Mouse (Mus musculus) kidney, embryonic 14.5 days (tissue): ENCODE measurements around the gene Plgrkt. TPM values are rescaled to one million over a fixed set of nuclear protein-coding genes. Genes with fewer than 3 reads are reported as not detected.

Source experiments
- ATAC-seq: fragments of 200-750 bp; cut with Nextera tagmentation; 2 replicates; pipeline ENCODE4 v1.8.0; 2017; ENCODE audit warnings: moderate number of reproducible peaks, mild to moderate bottlenecking, moderate TSS enrichment, moderate library complexity; ENCODE audit not compliant: low FRiP score, low TSS enrichment
- H3K27ac ChIP-seq: fragments of 300-500 bp; sonication (generic); 2 replicates; pipeline ENCODE4 v1.5.1; 2014; ENCODE audit warnings: low read depth, mild to moderate bottlenecking, low read length, moderate library complexity, mixed read lengths
- H3K27me3 ChIP-seq: fragments of 300-500 bp; sonication (generic); 2 replicates; pipeline ENCODE4 v1.6.1; 2014; ENCODE audit warnings: mild to moderate bottlenecking, low read length; ENCODE audit not compliant: control insufficient read depth, insufficient read depth
- H3K36me3 ChIP-seq: fragments of 300-500 bp; sonication (generic); 2 replicates; pipeline ENCODE4 v1.6.1; 2014; ENCODE audit warnings: low read length, mixed read lengths; ENCODE audit not compliant: control insufficient read depth, insufficient read depth
- H3K4me1 ChIP-seq: fragments of 300-500 bp; sonication (generic); 2 replicates; pipeline ENCODE4 v1.6.1; 2014; ENCODE audit warnings: low read length, mixed read lengths; ENCODE audit not compliant: control insufficient read depth, insufficient read depth
- H3K4me2 ChIP-seq: fragments of 300-500 bp; sonication (generic); replicated peaks from 2 replicates; pipeline ENCODE4 v1.6.1; 2014; ENCODE audit warnings: low read depth, mild to moderate bottlenecking, low read length
- H3K4me3 ChIP-seq: fragments of 300-500 bp; sonication (generic); 2 replicates; pipeline ENCODE4 v1.5.1; 2014; ENCODE audit warnings: mild to moderate bottlenecking, low read length
- H3K9ac ChIP-seq: fragments of 300-500 bp; sonication (generic); 2 replicates; pipeline ENCODE4 v1.6.1; 2014; ENCODE audit warnings: low read depth, mild to moderate bottlenecking, low read length, moderate library complexity
- H3K9me3 ChIP-seq: fragments of 300-500 bp; sonication (generic); 2 replicates; pipeline ENCODE4 v1.6.1; 2016; ENCODE audit warnings: low read length; ENCODE audit not compliant: control insufficient read depth
- WGBS: fragments of 180-500 bp; shearing (Covaris S2); extraction: QIAGEN DNeasy Blood & Tissue Kit; methylation state at CpG from one replicate; pipeline ENCODE4 v1.1.7; 2014; 5-methylcytosine and 5-hydroxymethylcytosine counted together
- polyA plus RNA-seq: library from polyadenylated mRNA; unstranded; fragments of >200 nt; fragmentation: Nextera tagmentation; extraction: Ambion mirVana; gene quantifications from 2 replicates; pipeline ENCODE4 v1.2.1, GENCODE M21; 2014

Plgrkt gene
- polyA plus RNA-seq, 1 experiment from 2014 or later: 47.2 TPM

DNA sequence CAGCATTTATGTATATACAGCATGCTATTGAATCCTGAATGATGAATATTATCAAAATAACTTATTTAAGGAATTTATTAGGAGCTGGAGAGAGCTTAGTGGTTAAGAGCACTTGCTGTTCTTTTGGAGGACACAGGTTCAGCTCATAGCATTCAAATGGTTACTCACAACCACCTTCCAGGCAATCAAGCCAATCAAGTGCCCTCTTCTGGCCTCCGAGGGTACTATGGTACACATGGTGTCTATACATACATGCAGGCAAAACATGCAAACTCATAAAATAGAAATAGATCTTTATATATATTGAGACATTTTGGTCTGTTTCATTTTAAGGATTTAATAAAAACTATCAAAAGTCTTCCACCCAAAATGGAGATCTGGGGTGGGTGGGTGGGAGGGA, 21.6 kb upstream of the Plgrkt start:
- H3K4me3 ChIP-seq: no peak overlapping the region
- H3K9me3 ChIP-seq: no peaks in the 10 kb centered on the region
- H3K4me1 ChIP-seq: no peaks in the 10 kb centered on the region
- no peak overlapping the region for H3K4me2 ChIP-seq
- no peak overlapping the region for H3K9ac ChIP-seq
- WGBS: 93% methylated on average over 1 of the region's 1 CpGs
- no peak for ATAC-seq
- no peak overlapping the region for H3K27ac ChIP-seq
- H3K36me3 ChIP-seq: no peaks in the 10 kb centered on the region
- no peaks in the 10 kb centered on the region for H3K27me3 ChIP-seq

DNA sequence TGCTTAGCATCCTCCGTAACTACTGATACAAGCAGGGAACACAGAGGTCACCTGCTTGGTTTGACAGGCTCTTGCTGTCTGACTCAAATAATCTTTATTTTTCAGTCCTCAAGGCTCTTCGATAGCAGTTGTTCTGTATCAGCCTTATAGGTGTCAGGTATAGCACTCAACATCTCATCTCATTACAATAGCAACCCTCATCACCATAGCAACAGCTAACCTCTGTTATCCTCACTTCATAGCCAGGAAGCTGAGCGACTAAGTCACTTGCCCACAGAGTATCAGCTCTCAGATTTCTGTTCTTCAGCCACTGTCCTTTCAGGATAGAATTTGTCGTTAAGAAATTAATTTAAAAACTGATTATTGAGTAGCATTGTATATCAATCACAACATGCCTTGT, 18.6 kb upstream of the Plgrkt start:
- H3K9ac ChIP-seq: no peak overlapping the region
- no peak overlapping the region for H3K4me2 ChIP-seq
- H3K27ac ChIP-seq: no peak overlapping the region
- 78% methylated on average over 4 of the region's 4 CpGs for WGBS
- no peak for ATAC-seq
- H3K36me3 ChIP-seq: no peaks in the 10 kb centered on the region
- no peak overlapping the region for H3K4me3 ChIP-seq
- H3K9me3 ChIP-seq: no peaks in the 10 kb centered on the region
- no peaks in the 10 kb centered on the region for H3K27me3 ChIP-seq
- no peaks in the 10 kb centered on the region for H3K4me1 ChIP-seq

DNA sequence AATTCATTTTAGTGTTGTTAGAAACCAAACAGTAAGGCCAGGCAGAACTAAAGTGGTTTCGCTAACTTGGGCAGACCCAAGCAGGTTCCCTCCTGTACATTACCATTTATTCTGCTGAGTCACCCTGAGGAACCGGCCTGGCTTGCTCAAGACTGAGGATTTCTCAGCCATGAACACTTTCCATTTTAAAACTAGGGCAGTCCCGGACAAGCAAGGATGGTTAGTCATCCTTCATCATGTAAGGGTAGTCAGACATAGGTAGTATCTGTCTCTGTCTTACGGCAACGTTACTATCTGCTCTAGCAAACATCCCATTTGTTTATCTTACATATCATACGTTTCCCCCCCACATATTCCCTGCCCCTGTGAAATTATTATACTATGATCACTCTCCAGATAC, 17.8 kb upstream of the Plgrkt start:
- Histone ChIP-seq H3K27me3 (no peaks in the 10 kb centered on the region), H3K36me3 (no peaks in the 10 kb centered on the region), H3K9ac (no peak overlapping the region), H3K4me1 (no peaks in the 10 kb centered on the region), H3K9me3 (no peaks in the 10 kb centered on the region), H3K4me2 (no peak overlapping the region), H3K4me3 (no peak overlapping the region), H3K27ac (no peak overlapping the region)
- WGBS: 84% methylated on average over 6 of the region's 6 CpGs
- ATAC-seq: no peak

DNA sequence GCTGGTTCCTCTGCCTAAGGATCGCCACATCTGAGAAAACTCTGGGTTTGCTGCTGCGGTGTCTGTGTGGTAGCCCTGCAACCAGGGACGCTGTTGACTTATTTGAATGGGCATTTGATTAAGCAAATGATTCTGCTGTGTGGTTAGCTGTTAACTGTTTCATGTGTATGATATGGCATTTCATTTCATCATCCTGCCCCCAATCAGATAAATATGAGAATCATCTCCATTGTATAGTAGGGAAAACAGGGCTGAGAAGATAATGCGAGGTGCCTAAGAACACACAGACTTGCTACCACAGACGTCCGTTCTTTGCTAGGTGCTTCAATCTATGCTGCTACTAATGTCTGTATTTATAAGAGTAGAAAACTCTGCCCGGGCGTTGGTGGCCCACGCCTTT, 17.2 kb upstream of the Plgrkt start:
- Histone ChIP-seq H3K4me3 (no peak overlapping the region), H3K27ac (no peak overlapping the region), H3K4me2 (no peak overlapping the region), H3K9me3 (no peaks in the 10 kb centered on the region), H3K4me1 (no peaks in the 10 kb centered on the region), H3K9ac (no peak overlapping the region), H3K36me3 (no peaks in the 10 kb centered on the region), H3K27me3 (no peaks in the 10 kb centered on the region)
- WGBS: 96% methylated on average over 9 of the region's 9 CpGs
- ATAC-seq: no peak

DNA sequence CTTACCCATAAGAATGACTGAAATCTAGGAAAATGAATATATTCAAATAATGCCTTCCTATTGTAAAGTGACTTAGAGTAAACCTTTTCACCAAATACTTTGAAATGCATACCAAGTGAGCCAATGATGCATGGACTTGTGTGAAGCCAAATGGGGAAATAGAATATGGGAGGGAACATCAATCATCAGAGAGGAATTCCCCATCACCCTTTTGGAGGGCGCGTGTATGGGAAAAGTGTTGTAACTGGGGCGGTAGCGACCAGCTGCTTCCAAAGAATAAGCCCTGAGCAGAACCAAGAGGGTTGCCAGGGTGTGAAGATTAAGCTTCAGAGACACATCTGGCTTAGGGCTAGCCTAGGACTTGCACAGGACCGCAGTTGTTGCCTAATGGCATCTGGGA, 16.2 kb upstream of the Plgrkt start:
- no peaks in the 10 kb centered on the region for H3K36me3 ChIP-seq
- 92% methylated on average over 5 of the region's 5 CpGs for WGBS

DNA sequence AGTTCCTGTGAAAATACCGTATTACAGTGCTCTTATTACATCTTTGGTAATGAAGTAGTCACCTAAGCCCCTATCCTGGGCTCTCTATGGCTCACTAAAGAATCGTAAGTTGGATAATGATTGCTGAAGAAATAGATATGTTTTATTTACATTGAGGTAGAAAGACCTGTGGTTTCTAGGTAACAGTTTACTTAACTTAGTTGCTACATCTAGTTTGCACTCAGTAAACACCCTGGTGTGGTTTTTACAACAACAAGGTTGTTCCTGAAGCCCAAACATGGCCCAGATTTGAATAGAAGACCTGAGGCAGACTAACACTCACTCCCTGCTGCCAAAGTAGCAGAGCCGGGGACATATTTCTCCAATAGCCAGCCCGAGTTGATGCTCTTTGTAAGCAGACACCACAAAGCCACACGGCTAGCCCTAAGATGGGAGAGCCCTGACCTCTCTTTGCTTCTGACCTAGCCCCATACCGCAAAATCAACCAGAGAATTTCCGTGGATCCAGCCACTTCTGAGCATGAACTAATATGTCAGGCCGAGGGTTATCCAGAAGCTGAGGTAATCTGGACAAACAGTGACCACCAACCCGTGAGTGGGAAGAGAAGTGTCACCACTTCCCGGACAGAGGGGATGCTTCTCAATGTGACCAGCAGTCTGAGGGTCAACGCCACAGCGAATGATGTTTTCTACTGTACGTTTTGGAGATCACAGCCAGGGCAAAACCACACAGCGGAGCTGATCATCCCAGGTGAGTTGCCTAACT, 12.8 kb upstream of the Plgrkt start:
- no peak overlapping the region for H3K4me2 ChIP-seq
- H3K27ac ChIP-seq: no peak overlapping the region
- no peaks in the 10 kb centered on the region for H3K4me1 ChIP-seq
- no peaks in the 10 kb centered on the region for H3K36me3 ChIP-seq
- H3K4me3 ChIP-seq: no peak overlapping the region
- H3K9ac ChIP-seq: no peak overlapping the region
- no peak for ATAC-seq
- WGBS: 84% methylated on average over 14 of the region's 14 CpGs
- no peaks in the 10 kb centered on the region for H3K27me3 ChIP-seq
- no peaks in the 10 kb centered on the region for H3K9me3 ChIP-seq

More for the DNA sequence above, 16.2 kb upstream of the Plgrkt start:
- Histone ChIP-seq H3K4me1 (no peaks in the 10 kb centered on the region), H3K27ac (no peak overlapping the region), H3K9ac (no peak overlapping the region), H3K9me3 (no peaks in the 10 kb centered on the region), H3K27me3 (no peaks in the 10 kb centered on the region), H3K4me2 (no peak overlapping the region), H3K4me3 (no peak overlapping the region)
- ATAC-seq: no peak

DNA sequence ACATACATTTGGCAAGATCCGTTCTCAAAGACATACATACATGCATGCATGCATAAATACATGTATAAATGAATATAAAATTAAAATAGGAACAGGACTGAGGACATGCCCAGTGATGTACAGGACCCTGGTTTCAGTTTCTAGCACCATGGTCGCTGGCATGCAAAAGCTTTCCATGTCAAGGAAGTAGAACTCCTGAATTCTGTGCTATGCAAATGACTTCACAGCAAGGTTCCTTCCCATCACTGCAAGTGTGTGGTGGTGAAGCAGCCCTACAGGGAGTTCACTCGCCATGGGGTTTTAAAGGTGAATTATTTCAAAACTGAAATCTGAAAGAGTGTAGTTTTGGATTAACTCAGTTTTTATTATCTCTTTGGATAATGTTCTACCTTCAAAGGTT, 9.2 kb upstream of the Plgrkt start:
- H3K27me3 ChIP-seq: no peaks in the 10 kb centered on the region
- H3K27ac ChIP-seq: no peak overlapping the region
- no peaks in the 10 kb centered on the region for H3K36me3 ChIP-seq
- no peak for ATAC-seq
- H3K9ac ChIP-seq: no peak overlapping the region
- H3K4me3 ChIP-seq: no peak overlapping the region
- H3K4me1 ChIP-seq: no peaks in the 10 kb centered on the region
- H3K9me3 ChIP-seq: no peaks in the 10 kb centered on the region
- H3K4me2 ChIP-seq: no peak overlapping the region
- WGBS: 80% methylated on average over 3 of the region's 3 CpGs

DNA sequence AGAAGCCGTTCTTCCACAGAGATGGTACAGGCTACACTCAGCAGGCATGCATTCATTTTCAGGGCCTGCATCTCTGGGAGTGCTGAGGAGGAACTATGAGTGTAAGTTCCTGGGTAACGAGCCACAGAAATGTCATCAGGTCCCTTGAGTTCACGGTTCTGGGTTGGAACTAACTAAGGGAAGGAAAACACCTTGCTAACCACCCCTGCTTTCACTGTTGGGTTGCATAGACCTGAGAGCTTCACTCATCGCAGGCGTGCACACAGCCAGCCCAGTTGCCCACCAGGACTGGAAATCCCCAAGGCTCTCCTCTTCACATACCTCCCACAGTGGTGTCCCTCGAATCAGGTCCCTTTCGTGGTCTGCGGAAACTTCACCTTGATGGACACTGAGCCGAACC, 7.8 kb upstream of the Plgrkt start:
- ATAC-seq: no peak
- no peaks in the 10 kb centered on the region for H3K9me3 ChIP-seq

DNA sequence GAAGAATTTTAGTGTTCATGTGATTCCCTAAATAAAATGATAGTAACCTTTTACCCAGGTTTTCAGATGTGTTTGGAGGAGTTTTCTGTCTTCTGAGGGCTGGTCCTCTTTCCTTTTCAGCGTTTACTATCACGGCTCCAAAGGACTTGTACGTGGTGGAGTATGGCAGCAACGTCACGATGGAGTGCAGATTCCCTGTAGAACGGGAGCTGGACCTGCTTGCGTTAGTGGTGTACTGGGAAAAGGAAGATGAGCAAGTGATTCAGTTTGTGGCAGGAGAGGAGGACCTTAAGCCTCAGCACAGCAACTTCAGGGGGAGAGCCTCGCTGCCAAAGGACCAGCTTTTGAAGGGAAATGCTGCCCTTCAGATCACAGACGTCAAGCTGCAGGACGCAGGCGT, 6.2 kb upstream of the Plgrkt start:
- Histone ChIP-seq H3K27ac (no peak overlapping the region), H3K9me3 (no peaks in the 10 kb centered on the region), H3K4me3 (no peak overlapping the region), H3K27me3 (no peaks in the 10 kb centered on the region), H3K4me2 (peak overlapping the region; percentile 21; the same call in 1 of the 2 replicates), H3K9ac (no peak overlapping the region), H3K36me3 (no peaks in the 10 kb centered on the region), H3K4me1 (no peaks in the 10 kb centered on the region)
- ATAC-seq: no peak
- 33% methylated on average over 11 of the region's 11 CpGs for WGBS

More for the DNA sequence above, 7.8 kb upstream of the Plgrkt start:
- Histone ChIP-seq H3K27me3 (no peaks in the 10 kb centered on the region), H3K9ac (no peak overlapping the region), H3K4me1 (no peaks in the 10 kb centered on the region), H3K36me3 (no peaks in the 10 kb centered on the region), H3K4me2 (no peak overlapping the region), H3K27ac (no peak overlapping the region), H3K4me3 (no peak overlapping the region)
- WGBS: 90% methylated on average over 9 of the region's 9 CpGs
